Mouse (Mus musculus): Measurements from ENCODE around the gene AI597479.

Gene AI597479

DNA sequence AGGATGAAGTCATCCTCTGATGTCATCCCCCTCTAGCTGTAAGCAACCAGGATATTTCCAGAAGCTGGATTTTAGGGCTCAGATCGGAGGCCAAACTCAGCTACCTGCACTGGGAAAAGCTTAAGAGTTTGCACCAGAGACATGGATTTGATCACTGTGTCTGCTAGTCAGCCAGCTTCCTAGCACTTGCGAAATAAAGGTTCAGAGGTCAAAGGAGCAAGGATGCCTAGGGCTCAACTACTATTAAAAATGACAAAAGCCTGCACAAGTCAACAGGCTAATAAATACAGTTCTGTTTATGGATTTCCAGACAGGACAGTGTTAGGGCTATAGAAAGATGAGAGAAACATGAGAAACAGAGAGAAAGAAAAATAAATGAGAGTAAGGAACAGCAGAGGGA is 59.4 kb downstream of the AI597479 start:
- intact Hi-C loops (cut with DNase I) = no loop called here

DNA sequence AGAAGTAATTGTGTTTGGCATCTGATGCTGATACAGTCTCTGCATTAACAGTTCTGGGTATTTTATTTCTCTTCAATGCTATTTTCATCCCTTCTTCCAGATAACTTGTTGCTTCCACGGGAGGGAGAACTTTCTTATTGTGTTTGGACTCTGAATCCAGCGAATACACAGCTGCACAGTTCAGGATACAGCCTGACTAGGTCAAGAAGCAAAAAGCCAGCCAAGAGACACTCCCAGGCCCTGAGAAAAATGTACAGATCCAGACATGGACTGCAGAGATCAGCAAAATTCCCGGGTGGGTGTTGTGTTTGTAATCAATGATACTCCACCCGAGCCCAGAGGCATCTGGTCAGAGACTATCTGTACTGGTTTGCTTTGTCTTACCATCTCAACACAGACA is 60.9 kb downstream of the AI597479 start:
- intact Hi-C loops (cut with DNase I) = no loop called here

DNA sequence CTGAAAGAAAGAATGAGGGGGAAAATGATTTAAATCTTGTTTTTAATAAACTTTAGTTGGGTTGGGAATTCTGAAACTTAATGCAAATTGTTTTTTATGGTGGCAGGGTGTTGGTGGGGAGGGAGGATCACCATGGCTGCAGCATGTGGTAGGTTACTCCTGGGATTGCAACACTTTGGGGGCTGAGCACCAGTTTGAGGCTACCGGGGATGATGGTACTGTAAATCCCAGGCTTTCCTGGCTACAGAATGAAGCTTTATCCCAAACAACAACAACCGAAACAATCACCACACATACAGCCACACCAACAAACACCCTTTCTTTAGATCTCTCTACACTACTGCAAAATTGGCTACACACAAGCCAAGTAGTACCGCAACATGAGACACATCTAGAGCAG is 63.9 kb downstream of the AI597479 start:
- intact Hi-C loops (cut with DNase I) = no loop called here

- intact Hi-C loops (cut with DNase I) = no loop called here
Observed at GRCm38 (mm10) chr1:43163084-43163466, 64.6 kb downstream of the AI597479 start.

DNA sequence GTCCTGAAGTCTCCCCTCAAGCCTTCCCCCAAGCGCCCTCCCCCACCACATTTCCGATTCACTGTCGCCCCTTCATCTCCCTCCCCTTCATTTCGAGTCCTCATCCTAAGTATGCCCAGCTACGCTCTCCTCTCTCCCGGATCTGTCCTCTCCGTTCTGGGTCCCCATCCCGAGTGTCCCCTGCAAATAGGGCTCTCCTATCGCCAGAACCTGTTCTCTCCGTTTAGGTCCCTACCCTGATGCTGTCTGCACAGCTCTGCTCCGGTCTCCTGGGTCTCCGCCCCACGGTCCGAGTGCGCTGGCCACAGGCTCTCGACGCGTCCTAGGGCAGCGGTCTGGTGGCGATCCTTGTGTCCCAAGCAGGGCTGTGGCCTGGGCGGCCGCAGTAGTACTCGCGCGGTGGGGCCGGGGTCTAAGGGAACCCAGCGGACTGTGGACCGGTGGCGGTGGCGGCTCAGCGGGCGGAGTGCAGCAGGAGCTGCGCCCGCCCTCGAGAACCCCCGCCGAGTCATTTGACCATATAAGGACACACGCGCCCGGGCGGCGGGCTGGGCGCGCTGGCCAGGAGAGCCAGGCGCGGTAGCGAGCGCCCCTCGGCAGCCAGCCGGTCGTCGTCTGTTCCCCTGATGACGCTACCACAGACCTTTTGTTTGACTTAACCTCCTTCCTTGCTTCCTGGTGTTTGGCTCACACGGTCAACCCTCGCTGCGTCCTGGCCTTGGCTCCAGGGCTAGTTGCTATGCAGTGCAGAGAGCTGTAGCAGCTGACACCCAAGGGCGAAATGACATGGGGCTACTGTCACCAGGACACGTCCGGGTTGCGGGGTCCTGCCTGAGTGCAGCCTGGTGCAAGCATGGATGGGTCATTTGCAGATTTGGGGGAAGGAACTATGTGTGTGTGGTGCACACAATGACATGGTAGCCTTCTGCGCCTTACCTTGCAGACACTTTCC is 65.2 kb downstream of the AI597479 start:
- intact Hi-C loops (cut with DNase I) = no loop called here

DNA sequence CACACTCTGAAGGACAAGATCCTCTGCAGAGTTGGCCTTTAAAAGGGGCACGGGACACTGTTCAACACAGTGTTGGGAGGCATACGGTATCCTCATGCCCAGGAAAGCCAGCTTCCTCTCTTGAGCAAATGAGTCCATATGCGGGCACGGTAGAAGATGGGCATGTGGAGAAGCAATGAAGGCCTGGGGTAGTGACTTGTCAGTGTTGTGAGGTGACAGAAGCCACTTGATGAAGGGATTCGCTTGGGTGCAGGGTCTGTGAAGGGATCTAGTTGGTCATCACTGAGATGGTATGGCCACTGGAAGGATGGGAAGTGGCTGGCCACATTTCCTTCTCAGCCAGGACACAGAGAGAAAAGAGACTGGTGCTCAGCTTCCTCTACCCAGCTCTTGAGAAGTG is 66.1 kb downstream of the AI597479 start:
- intact Hi-C loops (cut with DNase I) = no loop called here
